Mouse (Mus musculus) liver, embryonic 14.5 days (tissue): ENCODE results near the gene Ston1.

Experiments
- CTCF ChIP-seq: IDR thresholded peaks from 2 replicates; pipeline ENCODE4 v1.5.1; 2016; ENCODE audit warnings: antibody characterized with exemption, low read depth, control low read depth
- EP300 ChIP-seq: IDR thresholded peaks from 2 replicates; pipeline ENCODE4 v1.6.1; 2016; ENCODE audit warnings: antibody characterized with exemption, low read depth

GRCm38 (mm10) chr17:88647149-88647548 lies 49.7 kb downstream of the Ston1 start:
- TF ChIP-seq CTCF (no peak), EP300 (no peak)
